Mouse (Mus musculus): ENCODE measurements at regions not wholly inside any gene's neighbourhood (a gene's known extent, or its start where the extent isn't known, plus 50 kb on each side); places are given as distances from the start of the nearest gene placed in this dataset.

- Histone ChIP-seq H3K4me2 (ENCODE audit: insufficient read depth, low read depth, poor library complexity, severe bottlenecking) (no peak overlapping the region), H3K27me3 (replicated peaks) (no peaks in the 10 kb centered on the region), H3K4me1 (ENCODE audit: control insufficient read depth in 1 of 2, insufficient read depth in 2 of 2) (no peaks in the 10 kb centered on the region), H3K4me3 (replicated peaks in 1 of 3; ENCODE audit: low read depth in 2 of 3, low read length in 2 of 3, poor library complexity in 1 of 3) (no peak overlapping the region), H3K79me2 (replicated peaks; ENCODE audit: control insufficient read depth, extremely low read depth, insufficient read depth, poor library complexity, severe bottlenecking) (no peaks in the 10 kb centered on the region), H3K36me3 (replicated peaks in 1 of 2; ENCODE audit: control insufficient read depth in 1 of 2, insufficient read depth in 1 of 2, low read length in 1 of 2) (no peaks in the 10 kb centered on the region), H3K27ac (ENCODE audit: insufficient read depth, low read depth) (no peak overlapping the region), H3K9ac (ENCODE audit: insufficient read depth, low read depth) (no peak overlapping the region), H3K9me3 (replicated peaks; ENCODE audit: low read length) (no peaks in the 10 kb centered on the region)
- dilution Hi-C loops (cut with MboI; ENCODE audit: extremely low pct_ligation_motif_present, extremely low pct_unique_long_range_greater_than_20kb, low sequenced_read_pairs): no loop called here
- in situ Hi-C loops (cut with MboI; ENCODE audit: low pct_ligation_motif_present, low pct_unique_long_range_greater_than_20kb, low sequenced_read_pairs): no loop called here
- TF ChIP-seq USF2 (conservative IDR thresholded peaks at IDR 0.05; ENCODE audit: low read depth, low read length) (no peak), MAZ (IDR thresholded peaks at IDR 0.05; ENCODE audit: low read depth, low read length) (no peak), SMC3 (IDR thresholded peaks at IDR 0.05; ENCODE audit: low read depth, low read length) (no peak), CHD1 (IDR thresholded peaks at IDR 0.05; ENCODE audit: low read depth, low read length) (no peak), ZKSCAN1 (IDR thresholded peaks at IDR 0.05; ENCODE audit: borderline replicate concordance, low read depth, low read length) (no peak)
- DNase-seq (ENCODE audit: extremely low read depth): no peak
These were observed 130.5 kb upstream of the C1qtnf7 start for GRCm38 (mm10) chr5:43384689-43385375.

GRCm38 (mm10) chr5:43390997-43391396 lies 124.3 kb upstream of the C1qtnf7 start:
- Histone ChIP-seq H3K27me3 (replicated peaks) (no peaks in the 10 kb centered on the region), H3K4me2 (ENCODE audit: insufficient read depth, low read depth, poor library complexity, severe bottlenecking) (no peak overlapping the region), H3K9ac (ENCODE audit: insufficient read depth, low read depth) (no peak overlapping the region), H3K9me3 (replicated peaks; ENCODE audit: low read length) (no peaks in the 10 kb centered on the region), H3K4me1 (ENCODE audit: control insufficient read depth in 1 of 2, insufficient read depth in 2 of 2) (peaks cover 0 to 12% of the 10 kb centered on the region in 2 experiments; a peak in 2 of 4 replicates), H3K79me2 (replicated peaks; ENCODE audit: control insufficient read depth, extremely low read depth, insufficient read depth, poor library complexity, severe bottlenecking) (no peaks in the 10 kb centered on the region), H3K4me3 (replicated peaks in 1 of 3; ENCODE audit: low read depth in 2 of 3, low read length in 2 of 3, poor library complexity in 1 of 3) (no peak overlapping the region), H3K27ac (ENCODE audit: insufficient read depth, low read depth) (no peak overlapping the region), H3K36me3 (replicated peaks in 1 of 2; ENCODE audit: control insufficient read depth in 1 of 2, insufficient read depth in 1 of 2, low read length in 1 of 2) (no peaks in the 10 kb centered on the region)
- TF ChIP-seq IRF4 (IDR thresholded peaks at IDR 0.05; ENCODE audit: low read depth, low read length) (no peak), USF1 (IDR thresholded peaks at IDR 0.05; ENCODE audit: low read depth, low read length) (no peak), HCFC1 (IDR thresholded peaks at IDR 0.05; ENCODE audit: low read depth, low read length) (no peak), JUND (conservative IDR thresholded peaks at IDR 0.05; ENCODE audit: low read depth, low read length) (no peak), RAD21 (IDR thresholded peaks at IDR 0.05; ENCODE audit: low read depth, low read length) (no peak), MAZ (IDR thresholded peaks at IDR 0.05; ENCODE audit: low read depth, low read length) (no peak), USF2 (conservative IDR thresholded peaks at IDR 0.05; ENCODE audit: low read depth, low read length) (no peak), NRF1 (IDR thresholded peaks at IDR 0.05; ENCODE audit: low read depth, low read length) (no peak), MXI1 (IDR thresholded peaks at IDR 0.05; ENCODE audit: low read depth, low read length) (no peak)
- dilution Hi-C loops (cut with MboI; ENCODE audit: extremely low pct_ligation_motif_present, extremely low pct_unique_long_range_greater_than_20kb, low sequenced_read_pairs): no loop called here
- in situ Hi-C loops (cut with MboI; ENCODE audit: low pct_ligation_motif_present, low pct_unique_long_range_greater_than_20kb, low sequenced_read_pairs): no loop called here
- no peak for DNase-seq (ENCODE audit: extremely low read depth)
